Mouse (Mus musculus) heart, postnatal 36 days (tissue): ENCODE measurements around the gene Zfp606. TPM values are rescaled to one million over a fixed set of nuclear protein-coding genes. Genes with fewer than 3 reads are reported as not detected.

Experiments
- DNase-seq, 2 experiments: peaks; one replicate each; pipeline ENCODE4 v3.0.0; 2021 to 2022
- intact Hi-C: fragments of 180-260 bp; cut with DNase I; formaldehyde crosslinking; loops from one replicate; pipeline ENCODE4 v1.15.1; 2025
- total RNA-seq, 2 experiments: library from RNA; stranded (reverse); gene quantifications; 2 replicates each; pipeline ENCODE4 v1.2.3; 2021

Gene Zfp606
- 10 to 100 TPM; 10.1 to 10.5 TPM for total RNA-seq

GRCm38 (mm10) chr7:12478158-12479008 lies at the start of gene Zfp606:
TSS of gene Zfp606 (plus strand) at chr7:12478293.
- peak; percentile 79 to 85 for DNase-seq
- intact Hi-C loops: loop anchor here (2.0 to 10.0 kb wide), 4 partner anchors 58 to 806 kb away; partner anchors contain the start of genes Mzf1 and Zfp128

DNA sequence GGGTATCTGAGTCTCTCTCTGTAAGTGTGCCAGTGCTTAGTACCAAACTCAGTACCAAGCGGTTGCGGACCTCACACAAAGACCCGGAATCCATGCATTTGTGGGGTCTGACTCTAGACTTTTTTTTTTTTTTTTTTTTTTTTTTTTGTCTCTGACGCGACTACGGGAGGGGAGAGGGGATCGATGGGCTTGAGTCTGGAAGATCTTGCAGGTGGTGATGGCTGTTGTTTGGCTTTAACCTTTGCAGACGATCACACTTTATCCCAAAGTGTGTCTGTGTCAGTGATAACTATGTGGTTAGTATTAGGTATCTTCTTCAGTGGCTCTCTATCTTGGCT lies 885 bp downstream of the Zfp606 start:
- DNase-seq: no peak
- intact Hi-C loops: loop anchor here (2.0 to 10.0 kb wide), 4 partner anchors 58 to 806 kb away; partner anchors contain the start of genes Mzf1 and Zfp128

DNA sequence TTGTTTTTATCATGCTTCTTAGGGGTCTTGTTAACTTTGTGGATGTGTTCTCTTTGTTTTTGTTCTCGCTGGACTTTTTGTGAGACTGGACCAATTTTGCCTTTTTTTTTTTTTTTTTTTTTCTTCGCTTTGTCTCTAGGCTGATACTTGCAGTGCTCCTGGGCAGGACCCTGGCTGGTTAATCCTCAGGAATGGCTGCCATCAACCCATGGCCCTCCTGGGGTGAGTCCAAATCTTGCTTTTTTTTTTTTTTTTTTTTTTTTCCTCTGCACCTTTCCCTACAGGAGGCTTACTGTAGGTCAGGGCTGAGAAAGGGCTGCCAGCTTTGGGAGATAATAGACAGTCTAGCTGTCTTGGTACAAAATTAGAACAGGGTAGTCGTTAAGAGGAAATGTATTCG lies 1.4 kb downstream of the Zfp606 start:
- no peak for DNase-seq
- intact Hi-C loops: loop anchor here (2.0 to 10.0 kb wide), 4 partner anchors 59 to 805 kb away; partner anchors contain the start of genes Mzf1 and Zfp128

DNA sequence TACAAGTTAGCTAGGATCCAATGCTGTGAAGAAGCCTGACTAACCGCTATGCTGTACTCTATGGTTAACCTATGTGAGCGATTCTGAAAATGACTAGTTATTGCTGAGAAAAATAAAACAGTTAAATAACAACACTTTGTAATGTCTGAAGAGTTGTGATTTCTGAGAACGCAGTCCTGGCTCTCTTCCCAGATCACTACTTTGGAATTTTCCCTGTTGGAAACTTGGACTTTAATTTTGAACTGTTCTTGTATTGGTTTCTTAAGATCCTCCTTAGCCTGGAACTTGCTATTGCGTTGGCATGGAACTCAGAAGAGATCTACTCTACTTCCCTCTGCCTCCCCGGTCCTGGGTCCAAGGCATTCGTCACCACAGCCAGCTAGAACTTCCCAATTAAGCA lies 5.7 kb downstream of the Zfp606 start:
- DNase-seq: no peak
- intact Hi-C loops: loop anchor here (10.0 kb wide), 1 partner anchor 321 kb away; the partner anchor contains the start of gene Zscan18

GRCm38 (mm10) chr7:12485956-12486355 lies 7.9 kb downstream of the Zfp606 start:
- intact Hi-C loops: loop anchor here (10.0 kb wide), 1 partner anchor 319 kb away; the partner anchor contains the start of gene Zscan18
- no peak for DNase-seq

- no peak for DNase-seq
- intact Hi-C loops: loop anchor here (10.0 kb wide), 1 partner anchor 318 kb away; the partner anchor contains the start of gene Zscan18
Measured at GRCm38 (mm10) chr7:12486691-12487090, 8.6 kb downstream of the Zfp606 start.

- DNase-seq: no peak
- intact Hi-C loops: no loop called here
Measured at GRCm38 (mm10) chr7:12510913-12511312, 32.8 kb downstream of the Zfp606 start.

GRCm38 (mm10) chr7:12512217-12512616 lies 34.1 kb downstream of the Zfp606 start, which contains the start of gene 2900092C05Rik:
TSS of gene 2900092C05Rik (plus strand) at chr7:12512517.
- intact Hi-C loops: no loop called here
- no peak for DNase-seq

Other genes starting within 250 kb of the Zfp606 start
- not detected for gene Vmn1r81, start 210.0 kb upstream of the Zfp606 start, total RNA-seq
- not detected for gene Vmn1r82, start 177.9 kb upstream of the Zfp606 start, total RNA-seq
- not detected for gene Vmn1r83, start 148.8 kb upstream of the Zfp606 start, total RNA-seq
- not detected for gene Vmn1r84, start 109.0 kb upstream of the Zfp606 start, total RNA-seq
- 1 to 10 TPM; 2.5 TPM for gene Zfp551, start 55.5 kb upstream of the Zfp606 start, total RNA-seq
- not detected for gene 2900092C05Rik, start 34.2 kb downstream of the Zfp606 start, total RNA-seq
- not detected for gene Vmn2r53, start 130.5 kb downstream of the Zfp606 start, total RNA-seq
- gene Vmn2r54, start 162.0 kb downstream of the Zfp606 start, total RNA-seq: not detected
- gene Vmn2r55, start 206.7 kb downstream of the Zfp606 start, total RNA-seq: not detected